ENCODE assay signal across 20 mouse cellular contexts in genomic region chr2:64109860-64110259, GRCm38 (mm10). TPM values are rescaled to one million over a fixed set of nuclear protein-coding genes. Genes with fewer than 3 reads are reported as not detected.
DNase-seq lines count a peak whose midpoint lies in the region; ATAC-seq and TF ChIP-seq lines count a peak whose summit lies in the region.
"Had no signal": no experiment of that assay in that cellular context is flagged by ENCODE, and none has a peak within 500 bp of the region (broad histone marks: within the 10 kb centered on the region; RNA-seq: fewer than 3 reads in every experiment).

No protein-coding gene starts in this region.

- 24% methylated on average over 4 of the region's 4 CpGs for WGBS in cerebellum, adult 2 months
- WGBS in forebrain, embryonic 13.5 days = 61% methylated on average over 4 of the region's 4 CpGs
- 69% methylated on average over 4 of the region's 4 CpGs for WGBS in forebrain, embryonic 12.5 days

- 0 out of 2 replicates have a peak, but pooled peaks have one; percentile 36 for ATAC-seq in forebrain, embryonic 13.5 days
- ATAC-seq in forebrain, embryonic 12.5 days (ENCODE audit: low FRiP score) = no peak
- ATAC-seq: forebrain, embryonic 16.5 days had no signal

- intact Hi-C loops in left cerebral cortex, postnatal 4 days (cut with DNase I) = no loop called here

- peak; percentile 33 to 56 for DNase-seq in cerebellum, adult 2 months
- DNase-seq in cerebellum, adult 8-10 months = no peak
- peak; percentile 68 for DNase-seq in left cerebral cortex, postnatal 4 days
- DNase-seq in left cerebral cortex, adult 9 months (ENCODE audit: low spot score in 2 of 2) = no peak
- DNase-seq in urinary bladder, postnatal 14 days (ENCODE audit: low spot score) = no peak
- DNase-seq: adrenal gland, postnatal 10 days; gastrocnemius, postnatal 14 days; heart, adult 2 months; heart, postnatal 14 days; kidney, adult 11 months; kidney, adult 9 months had no signal

- no peak overlapping the region for H3K9ac ChIP-seq in forebrain, embryonic 13.5 days
- no peak overlapping the region for H3K9ac ChIP-seq in forebrain, embryonic 12.5 days
- H3K9ac ChIP-seq: embryonic facial prominence, embryonic 13.5 days; heart, embryonic 15.5 days; hindbrain, embryonic 15.5 days had no signal

- TF ChIP-seq POLR2A in cerebellum, adult 2 months (IDR thresholded peaks at IDR 0.05; ENCODE audit: borderline replicate concordance, insufficient read depth, low read length) = no peak

- peaks cover 4% of the 10 kb centered on the region; the same call in 1 of the 2 replicates for H3K4me1 ChIP-seq in cerebellum, adult 2 months (ENCODE audit: control insufficient read depth, insufficient read depth, low read length)
- 0 out of 2 replicates have a peak, but pooled peaks cover 3% of the 10 kb centered on the region for H3K4me1 ChIP-seq in forebrain, embryonic 13.5 days
- no peaks in the 10 kb centered on the region for H3K4me1 ChIP-seq in forebrain, embryonic 12.5 days
- H3K4me1 ChIP-seq: embryonic facial prominence, embryonic 13.5 days; heart, embryonic 15.5 days; hindbrain, embryonic 15.5 days had no signal

- H3K27ac ChIP-seq in cerebellum, adult 2 months (ENCODE audit: insufficient read depth, low read length) = no peak overlapping the region
- H3K27ac ChIP-seq in forebrain, embryonic 13.5 days = no peak overlapping the region
- no peak overlapping the region for H3K27ac ChIP-seq in forebrain, embryonic 12.5 days
- H3K27ac ChIP-seq: embryonic facial prominence, embryonic 13.5 days; heart, adult 2 months; heart, embryonic 15.5 days; hindbrain, embryonic 15.5 days had no signal

- H3K4me2 ChIP-seq in forebrain, embryonic 13.5 days = no peak overlapping the region
- no peak overlapping the region for H3K4me2 ChIP-seq in forebrain, embryonic 12.5 days
- H3K4me2 ChIP-seq: embryonic facial prominence, embryonic 13.5 days; heart, embryonic 11.5 days; heart, embryonic 15.5 days; hindbrain, embryonic 15.5 days had no signal

- H3K9me3 ChIP-seq in forebrain, embryonic 13.5 days (replicated peaks) = no peaks in the 10 kb centered on the region
- no peaks in the 10 kb centered on the region for H3K9me3 ChIP-seq in forebrain, embryonic 12.5 days
- H3K9me3 ChIP-seq: embryonic facial prominence, embryonic 13.5 days; heart, embryonic 15.5 days; hindbrain, embryonic 15.5 days had no signal

- H3K36me3 ChIP-seq in forebrain, embryonic 13.5 days (ENCODE audit: poor library complexity, severe bottlenecking) = no peaks in the 10 kb centered on the region
- H3K36me3 ChIP-seq in forebrain, embryonic 12.5 days (replicated peaks) = no peaks in the 10 kb centered on the region
- H3K36me3 ChIP-seq: embryonic facial prominence, embryonic 13.5 days; heart, embryonic 15.5 days; hindbrain, embryonic 15.5 days had no signal

- H3K27me3 ChIP-seq in cerebellum, adult 2 months (ENCODE audit: control insufficient read depth, insufficient read depth, low read length) = no peaks in the 10 kb centered on the region; the same call in 1 of the 2 replicates
- H3K27me3 ChIP-seq in forebrain, embryonic 13.5 days = no peaks in the 10 kb centered on the region
- H3K27me3 ChIP-seq in forebrain, embryonic 12.5 days = no peaks in the 10 kb centered on the region
- H3K27me3 ChIP-seq: embryonic facial prominence, embryonic 13.5 days; heart, embryonic 15.5 days; hindbrain, embryonic 15.5 days had no signal

- H3K4me3 ChIP-seq in cerebellum, adult 2 months (replicated peaks; ENCODE audit: insufficient read depth, low read depth, low read length) = no peak overlapping the region
- H3K4me3 ChIP-seq in forebrain, embryonic 13.5 days = no peak overlapping the region
- no peak overlapping the region for H3K4me3 ChIP-seq in forebrain, embryonic 12.5 days (replicated peaks)
- H3K4me3 ChIP-seq: embryonic facial prominence, embryonic 13.5 days; heart, adult 2 months; heart, embryonic 15.5 days; hindbrain, embryonic 15.5 days had no signal

- TF ChIP-seq CTCF in cerebellum, adult 2 months (IDR thresholded peaks at IDR 0.05; ENCODE audit: borderline replicate concordance, insufficient read depth, low read depth, low read length) = no peak

RNA-seq across cellular contexts. Expression of gene Fign, which starts 12.0 kb away (rescaled TPM):
- 2.5 TPM in 2 replicates for polyA plus RNA-seq in cerebellum, adult 2 months (2012; rRNA removed)
- 11.3 and 12.0 TPM in 2 replicates for polyA plus RNA-seq in forebrain, embryonic 13.5 days (2015; fragmentation: Nextera tagmentation; extraction: Ambion mirVana)
- 13.7 and 17.2 TPM in 2 replicates for polyA plus RNA-seq in forebrain, embryonic 12.5 days (2016; fragmentation: Nextera tagmentation; extraction: Ambion mirVana)
- total RNA-seq in left cerebral cortex, postnatal 4 days (2021) = 1 to 10 TPM; 5.1 to 6.4 TPM
- total RNA-seq: hematopoietic stem cell, adult 5-6 weeks; MEL had no signal

Comparison
In these comparisons a context has a peak if more than half of its experiments do, and no peak if none do; other contexts are left out.
1. DNase-seq: peak in cerebellum, adult 2 months (2 of 2) and left cerebral cortex, postnatal 4 days (single experiment); none in cerebellum, adult 8-10 months (single experiment), left cerebral cortex, adult 9 months (0 of 2) and urinary bladder, postnatal 14 days (single experiment).